Mouse (Mus musculus): Measurements from ENCODE around the gene Akap6. TPM values are rescaled to one million over a fixed set of nuclear protein-coding genes. Genes with fewer than 3 reads are reported as not detected.

The Akap6 gene
- polyA plus RNA-seq, 1 experiment from 2014 or later: 0.41 TPM

DNA sequence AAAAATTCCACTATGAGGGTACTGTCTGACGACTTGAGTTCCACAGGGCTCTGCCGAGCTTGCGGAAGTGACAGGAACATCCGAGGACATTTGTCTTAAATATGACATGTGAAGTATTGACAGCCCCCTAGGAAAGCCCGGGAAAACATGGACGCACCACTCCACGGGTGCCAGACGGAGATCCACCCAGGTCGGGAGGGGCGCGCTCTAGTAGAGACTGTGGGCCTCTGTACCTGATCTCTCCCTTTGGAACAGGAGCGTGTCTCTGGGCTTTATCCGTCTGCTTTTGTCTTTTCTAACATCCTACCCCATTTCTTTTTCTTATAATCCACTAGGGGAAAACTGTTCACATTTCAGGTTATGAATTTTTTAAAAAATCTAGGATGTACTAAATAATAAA lies 211.2 kb downstream of the Akap6 start:
- Histone ChIP-seq H3K27me3 (ENCODE audit: insufficient read depth, low read length) (0 out of 2 replicates have a peak, but pooled peaks cover 3% of the 10 kb centered on the region), H3K4me3 (ENCODE audit: low read length) (no peak overlapping the region), H3K9me3 (ENCODE audit: low read length) (no peaks in the 10 kb centered on the region), H3K36me3 (ENCODE audit: insufficient read depth, low read length) (no peaks in the 10 kb centered on the region), H3K27ac (ENCODE audit: low read length) (no peak overlapping the region), H3K4me2 (replicated peaks; ENCODE audit: low read depth, low read length) (no peak overlapping the region), H3K4me1 (ENCODE audit: insufficient read depth, low read length) (no peaks in the 10 kb centered on the region), H3K9ac (replicated peaks; ENCODE audit: low read length) (no peak overlapping the region)
- WGBS: 79% methylated on average over 13 of the region's 13 CpGs
- ATAC-seq (ENCODE audit: low FRiP score, low TSS enrichment): no peak

DNA sequence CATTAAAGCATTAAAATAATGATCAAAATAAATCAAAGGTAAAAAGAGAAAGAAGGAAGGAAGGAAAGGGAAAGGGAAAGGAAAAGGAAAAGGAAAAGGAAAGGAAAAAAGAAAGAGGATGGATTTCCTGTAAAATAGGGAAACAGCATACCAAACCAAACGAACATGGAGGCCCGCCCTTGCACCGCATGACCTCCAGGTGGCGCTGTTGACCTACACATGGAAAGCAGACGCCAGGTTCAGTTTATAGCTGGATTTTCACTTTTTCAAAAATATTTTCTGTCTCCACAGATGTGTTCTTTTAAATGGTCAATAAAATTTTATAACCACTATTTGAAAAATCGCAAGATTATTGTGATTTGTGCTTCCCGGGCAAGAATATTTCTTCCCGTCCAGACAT lies 211.6 kb downstream of the Akap6 start:
- Histone ChIP-seq H3K4me3 (ENCODE audit: low read length) (no peak overlapping the region), H3K36me3 (ENCODE audit: insufficient read depth, low read length) (no peaks in the 10 kb centered on the region), H3K4me1 (ENCODE audit: insufficient read depth, low read length) (no peaks in the 10 kb centered on the region), H3K27ac (ENCODE audit: low read length) (no peak overlapping the region), H3K27me3 (ENCODE audit: insufficient read depth, low read length) (0 out of 2 replicates have a peak, but pooled peaks cover 3% of the 10 kb centered on the region), H3K9ac (replicated peaks; ENCODE audit: low read length) (no peak overlapping the region), H3K9me3 (ENCODE audit: low read length) (no peaks in the 10 kb centered on the region), H3K4me2 (replicated peaks; ENCODE audit: low read depth, low read length) (no peak overlapping the region; the same call in 1 of the 2 replicates)
- 8% methylated on average over 8 of the region's 8 CpGs for WGBS
- ATAC-seq (ENCODE audit: low FRiP score, low TSS enrichment): no peak

DNA sequence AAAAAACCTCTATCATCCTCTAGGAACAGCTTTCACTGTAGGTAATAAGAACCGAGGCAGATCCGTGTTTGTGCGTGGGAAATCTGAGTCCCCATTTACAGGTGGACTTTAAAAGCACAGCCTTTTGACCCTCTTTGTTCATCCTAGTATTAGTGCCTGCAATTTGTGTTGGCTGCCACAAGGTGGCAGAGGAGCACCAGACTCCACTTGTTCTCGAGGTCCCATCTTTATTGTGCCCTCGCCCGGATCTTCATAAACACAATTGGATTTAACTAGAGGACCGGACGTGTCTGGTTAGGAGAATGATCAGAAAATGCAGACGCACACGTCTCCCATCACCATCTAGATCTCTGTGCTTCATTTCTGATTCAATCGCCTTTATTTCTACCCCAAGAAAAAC lies 219.8 kb downstream of the Akap6 start:
- no peak overlapping the region for H3K4me3 ChIP-seq (ENCODE audit: low read length)
- no peaks in the 10 kb centered on the region for H3K4me1 ChIP-seq (ENCODE audit: insufficient read depth, low read length)
- H3K27ac ChIP-seq (ENCODE audit: low read length): no peak overlapping the region
- WGBS: 30% methylated on average over 11 of the region's 11 CpGs
- H3K4me2 ChIP-seq (replicated peaks; ENCODE audit: low read depth, low read length): no peak overlapping the region
- no peaks in the 10 kb centered on the region for H3K27me3 ChIP-seq (ENCODE audit: insufficient read depth, low read length)
- no peak for ATAC-seq (ENCODE audit: low FRiP score, low TSS enrichment)
- no peaks in the 10 kb centered on the region for H3K36me3 ChIP-seq (ENCODE audit: insufficient read depth, low read length)
- no peak overlapping the region for H3K9ac ChIP-seq (replicated peaks; ENCODE audit: low read length)
- H3K9me3 ChIP-seq (ENCODE audit: low read length): no peaks in the 10 kb centered on the region

DNA sequence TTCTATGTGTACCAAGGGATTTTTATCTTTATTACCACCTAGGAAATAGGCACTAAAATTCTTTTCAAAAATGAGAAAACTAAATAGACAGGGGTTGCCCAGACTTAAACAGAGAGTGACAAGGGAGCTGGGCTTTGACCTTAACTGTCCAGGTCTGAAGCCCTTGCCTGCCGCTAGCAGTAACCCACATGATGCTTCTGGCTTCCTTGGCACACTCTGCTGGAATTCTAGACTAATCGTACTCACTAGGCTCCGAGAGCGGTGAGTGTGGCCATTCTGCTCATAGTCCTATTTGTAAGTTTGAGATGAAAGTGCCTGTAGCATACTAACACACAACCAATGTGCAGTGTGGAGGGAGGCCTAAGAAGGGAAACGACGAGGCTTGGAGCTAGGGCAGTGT lies 223.3 kb downstream of the Akap6 start:
- ATAC-seq (ENCODE audit: low FRiP score, low TSS enrichment): no peak
- Histone ChIP-seq H3K27me3 (ENCODE audit: insufficient read depth, low read length) (no peaks in the 10 kb centered on the region), H3K27ac (ENCODE audit: low read length) (no peak overlapping the region), H3K4me2 (replicated peaks; ENCODE audit: low read depth, low read length) (no peak overlapping the region), H3K9ac (replicated peaks; ENCODE audit: low read length) (no peak overlapping the region), H3K4me1 (ENCODE audit: insufficient read depth, low read length) (peaks cover 8% of the 10 kb centered on the region), H3K9me3 (ENCODE audit: low read length) (no peaks in the 10 kb centered on the region), H3K4me3 (ENCODE audit: low read length) (no peak overlapping the region), H3K36me3 (ENCODE audit: insufficient read depth, low read length) (no peaks in the 10 kb centered on the region)
- 91% methylated on average over 6 of the region's 6 CpGs for WGBS

DNA sequence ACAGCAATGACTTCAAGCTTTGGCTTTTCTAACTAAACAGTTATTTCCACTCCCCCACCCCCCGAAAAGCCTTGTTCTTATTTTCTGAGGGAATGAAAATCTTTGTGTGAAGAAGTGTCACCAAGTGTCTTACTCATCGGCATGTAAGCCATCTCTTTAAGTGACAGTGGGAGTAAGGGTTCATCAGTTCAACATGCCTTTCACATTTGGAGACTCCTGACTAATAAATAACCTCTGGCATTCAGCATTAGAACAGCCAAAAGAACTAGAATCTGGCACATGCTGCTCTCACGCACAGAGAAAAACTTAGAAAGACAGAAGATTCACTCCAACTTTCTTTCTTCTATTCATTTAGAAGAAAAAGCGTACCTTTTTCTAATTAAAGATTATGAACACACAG lies 226.3 kb downstream of the Akap6 start:
- Histone ChIP-seq H3K9me3 (ENCODE audit: low read length) (no peaks in the 10 kb centered on the region), H3K36me3 (ENCODE audit: insufficient read depth, low read length) (no peaks in the 10 kb centered on the region), H3K4me3 (ENCODE audit: low read length) (no peak overlapping the region), H3K27me3 (ENCODE audit: insufficient read depth, low read length) (no peaks in the 10 kb centered on the region), H3K4me2 (replicated peaks; ENCODE audit: low read depth, low read length) (no peak overlapping the region), H3K9ac (replicated peaks; ENCODE audit: low read length) (no peak overlapping the region), H3K27ac (ENCODE audit: low read length) (no peak overlapping the region), H3K4me1 (ENCODE audit: insufficient read depth, low read length) (peaks cover 8% of the 10 kb centered on the region)
- peak; percentile 51; the same call in 1 of the 2 replicates for ATAC-seq (ENCODE audit: low FRiP score, low TSS enrichment)
- WGBS: 41% methylated on average over 4 of the region's 4 CpGs

DNA sequence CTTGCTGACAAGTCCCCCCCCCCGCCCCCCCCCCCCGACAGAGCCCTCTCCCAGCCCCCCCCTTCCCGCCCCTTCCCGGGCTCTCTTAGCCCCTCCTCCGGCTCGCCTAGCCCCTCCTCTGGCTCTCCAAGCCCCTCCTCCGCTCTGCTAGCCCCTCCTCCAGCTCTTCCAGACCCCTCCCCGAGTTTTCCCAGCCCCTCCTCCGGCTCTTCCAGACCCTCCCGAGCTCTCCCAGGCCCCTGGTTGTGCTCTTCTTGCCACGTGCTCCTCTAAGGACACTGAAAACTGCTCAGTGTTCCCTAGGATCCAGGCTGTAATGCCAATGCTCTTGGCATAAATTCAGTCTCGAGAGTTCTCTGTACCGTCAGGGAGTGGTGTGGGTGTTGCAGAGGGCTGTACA lies 234.6 kb downstream of the Akap6 start:
- ATAC-seq (ENCODE audit: low FRiP score, low TSS enrichment): no peak
- Histone ChIP-seq H3K36me3 (ENCODE audit: insufficient read depth, low read length) (no peaks in the 10 kb centered on the region), H3K4me2 (replicated peaks; ENCODE audit: low read depth, low read length) (no peak overlapping the region), H3K9ac (replicated peaks; ENCODE audit: low read length) (no peak overlapping the region), H3K27ac (ENCODE audit: low read length) (no peak overlapping the region), H3K27me3 (ENCODE audit: insufficient read depth, low read length) (no peaks in the 10 kb centered on the region), H3K9me3 (ENCODE audit: low read length) (no peaks in the 10 kb centered on the region), H3K4me3 (ENCODE audit: low read length) (no peak overlapping the region), H3K4me1 (ENCODE audit: insufficient read depth, low read length) (no peaks in the 10 kb centered on the region)
- WGBS: 57% methylated on average over 7 of the region's 13 CpGs

DNA sequence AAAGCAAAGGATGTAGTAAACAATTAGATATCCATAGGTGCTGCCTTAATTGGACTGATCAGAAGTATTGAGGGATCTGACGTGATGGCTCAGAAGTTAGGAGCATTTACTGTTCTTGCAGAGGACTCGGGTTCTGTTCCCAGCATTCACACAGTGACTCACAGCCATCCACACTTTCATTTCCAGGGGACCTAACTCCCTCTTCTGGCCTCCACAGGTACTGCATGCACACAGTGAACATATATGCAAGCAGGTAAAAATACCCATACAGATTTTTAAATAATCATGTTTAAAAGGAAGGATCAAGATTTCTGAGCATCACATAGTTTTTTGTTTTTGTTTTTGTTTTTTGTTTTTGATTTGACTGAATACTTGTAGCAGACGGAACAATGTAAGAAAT lies 235.8 kb downstream of the Akap6 start:
- WGBS: 96% methylated on average over 3 of the region's 3 CpGs
- H3K9me3 ChIP-seq (ENCODE audit: low read length): no peaks in the 10 kb centered on the region

DNA sequence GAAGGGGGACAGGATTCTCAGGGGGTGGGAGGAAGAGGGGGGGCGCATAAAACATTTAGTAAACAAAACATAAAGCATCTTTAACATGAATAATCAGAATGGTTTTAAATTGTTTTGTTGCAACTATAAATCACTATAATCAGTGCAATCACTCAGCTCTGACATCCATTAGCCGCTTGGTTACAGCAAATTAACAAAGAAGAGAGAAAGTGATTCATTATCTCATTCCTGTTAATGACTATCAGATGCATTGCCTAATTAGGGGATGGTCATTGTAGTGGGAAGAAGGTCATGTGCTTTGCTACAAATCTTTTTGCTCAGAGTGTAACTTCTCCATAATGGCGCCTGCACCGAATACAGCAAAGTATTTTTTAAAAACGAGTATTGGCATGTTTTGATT lies 239.6 kb downstream of the Akap6 start:
- H3K36me3 ChIP-seq (ENCODE audit: insufficient read depth, low read length): no peaks in the 10 kb centered on the region

More for the DNA sequence above, 235.8 kb downstream of the Akap6 start:
- no peak overlapping the region for H3K9ac ChIP-seq (replicated peaks; ENCODE audit: low read length)
- no peak overlapping the region for H3K4me2 ChIP-seq (replicated peaks; ENCODE audit: low read depth, low read length)
- H3K27ac ChIP-seq (ENCODE audit: low read length): no peak overlapping the region
- no peaks in the 10 kb centered on the region for H3K27me3 ChIP-seq (ENCODE audit: insufficient read depth, low read length)
- ATAC-seq (ENCODE audit: low FRiP score, low TSS enrichment): no peak
- no peaks in the 10 kb centered on the region for H3K4me1 ChIP-seq (ENCODE audit: insufficient read depth, low read length)
- H3K4me3 ChIP-seq (ENCODE audit: low read length): no peak overlapping the region
- no peaks in the 10 kb centered on the region for H3K36me3 ChIP-seq (ENCODE audit: insufficient read depth, low read length)

DNA sequence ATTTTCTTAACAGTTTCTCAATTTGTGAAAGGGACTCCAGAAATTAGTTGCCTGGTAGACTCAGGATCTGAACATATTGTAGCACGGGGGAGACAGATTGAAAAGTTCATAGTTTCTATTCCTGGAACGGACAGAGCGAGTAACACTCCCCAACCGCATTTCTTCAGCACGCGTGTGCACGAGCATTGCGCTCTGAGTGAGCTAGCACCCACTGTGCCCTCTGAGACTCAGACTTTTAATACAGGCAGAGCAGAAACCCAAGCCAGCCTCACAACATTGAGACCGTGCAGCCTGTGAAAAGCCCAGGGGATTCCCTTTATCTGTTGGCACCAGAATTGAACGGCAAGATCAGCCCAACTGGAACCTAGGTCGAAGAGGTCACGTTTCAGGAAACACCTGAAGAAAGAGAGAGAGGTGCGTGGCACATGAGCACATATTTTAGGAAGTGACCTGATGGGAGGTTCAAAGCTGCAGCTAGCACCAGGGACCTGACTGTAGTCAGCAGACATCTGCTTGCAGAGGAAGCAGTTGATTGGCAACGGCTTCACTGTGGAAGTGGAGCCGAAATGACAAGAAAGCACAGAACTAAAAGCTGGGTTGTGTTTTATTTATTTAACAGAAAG lies 240.3 kb downstream of the Akap6 start:
- Histone ChIP-seq H3K27ac (ENCODE audit: low read length) (no peak overlapping the region), H3K4me1 (ENCODE audit: insufficient read depth, low read length) (no peaks in the 10 kb centered on the region), H3K4me2 (replicated peaks; ENCODE audit: low read depth, low read length) (no peak overlapping the region), H3K9me3 (ENCODE audit: low read length) (no peaks in the 10 kb centered on the region), H3K27me3 (ENCODE audit: insufficient read depth, low read length) (no peaks in the 10 kb centered on the region), H3K9ac (replicated peaks; ENCODE audit: low read length) (no peak overlapping the region), H3K36me3 (ENCODE audit: insufficient read depth, low read length) (no peaks in the 10 kb centered on the region), H3K4me3 (ENCODE audit: low read length) (no peak overlapping the region)
- no peak for ATAC-seq (ENCODE audit: low FRiP score, low TSS enrichment)
- 59% methylated on average over 15 of the region's 15 CpGs for WGBS

More for the DNA sequence above, 239.6 kb downstream of the Akap6 start:
- Histone ChIP-seq H3K9ac (replicated peaks; ENCODE audit: low read length) (no peak overlapping the region), H3K27ac (ENCODE audit: low read length) (no peak overlapping the region), H3K4me1 (ENCODE audit: insufficient read depth, low read length) (no peaks in the 10 kb centered on the region), H3K4me3 (ENCODE audit: low read length) (no peak overlapping the region), H3K27me3 (ENCODE audit: insufficient read depth, low read length) (no peaks in the 10 kb centered on the region), H3K4me2 (replicated peaks; ENCODE audit: low read depth, low read length) (no peak overlapping the region), H3K9me3 (ENCODE audit: low read length) (no peaks in the 10 kb centered on the region)
- no peak for ATAC-seq (ENCODE audit: low FRiP score, low TSS enrichment)
- WGBS: 68% methylated on average over 5 of the region's 5 CpGs

DNA sequence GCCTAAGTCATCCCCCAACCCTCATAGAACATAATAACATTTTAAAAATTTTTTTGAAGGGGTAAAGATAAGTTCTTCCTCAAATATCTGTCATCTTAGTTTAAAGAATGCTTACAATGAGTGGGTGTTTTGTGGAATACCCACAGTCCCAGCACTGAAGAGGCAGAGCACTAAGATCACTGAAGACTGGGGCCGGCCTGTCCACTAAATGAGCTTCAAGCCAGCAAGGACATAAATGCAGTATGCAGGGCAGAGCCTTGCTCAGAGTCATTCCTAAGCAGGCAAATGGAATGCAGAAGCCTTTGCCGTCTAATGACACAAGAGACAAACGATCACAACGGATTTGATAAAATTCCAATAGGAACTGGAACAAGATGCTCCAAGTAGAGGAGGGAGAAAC lies 242.8 kb downstream of the Akap6 start:
- no peak for ATAC-seq (ENCODE audit: low FRiP score, low TSS enrichment)
- Histone ChIP-seq H3K4me2 (replicated peaks; ENCODE audit: low read depth, low read length) (no peak overlapping the region), H3K9me3 (ENCODE audit: low read length) (no peaks in the 10 kb centered on the region), H3K27ac (ENCODE audit: low read length) (no peak overlapping the region), H3K9ac (replicated peaks; ENCODE audit: low read length) (no peak overlapping the region), H3K27me3 (ENCODE audit: insufficient read depth, low read length) (no peaks in the 10 kb centered on the region), H3K36me3 (ENCODE audit: insufficient read depth, low read length) (no peaks in the 10 kb centered on the region), H3K4me1 (ENCODE audit: insufficient read depth, low read length) (no peaks in the 10 kb centered on the region), H3K4me3 (ENCODE audit: low read length) (no peak overlapping the region)
- 79% methylated on average over 4 of the region's 4 CpGs for WGBS

Data from kidney, embryonic 16.5 days (tissue).